Mouse (Mus musculus) layer of hippocampus, adult 9-10 months (tissue): Measurements from ENCODE around the gene Sorcs3.

ENCODE experiments used
- DNase-seq: peaks from one replicate; pipeline ENCODE4 v3.0.0; 2022; ENCODE audit warnings: low spot score

Sorcs3 gene

DNA sequence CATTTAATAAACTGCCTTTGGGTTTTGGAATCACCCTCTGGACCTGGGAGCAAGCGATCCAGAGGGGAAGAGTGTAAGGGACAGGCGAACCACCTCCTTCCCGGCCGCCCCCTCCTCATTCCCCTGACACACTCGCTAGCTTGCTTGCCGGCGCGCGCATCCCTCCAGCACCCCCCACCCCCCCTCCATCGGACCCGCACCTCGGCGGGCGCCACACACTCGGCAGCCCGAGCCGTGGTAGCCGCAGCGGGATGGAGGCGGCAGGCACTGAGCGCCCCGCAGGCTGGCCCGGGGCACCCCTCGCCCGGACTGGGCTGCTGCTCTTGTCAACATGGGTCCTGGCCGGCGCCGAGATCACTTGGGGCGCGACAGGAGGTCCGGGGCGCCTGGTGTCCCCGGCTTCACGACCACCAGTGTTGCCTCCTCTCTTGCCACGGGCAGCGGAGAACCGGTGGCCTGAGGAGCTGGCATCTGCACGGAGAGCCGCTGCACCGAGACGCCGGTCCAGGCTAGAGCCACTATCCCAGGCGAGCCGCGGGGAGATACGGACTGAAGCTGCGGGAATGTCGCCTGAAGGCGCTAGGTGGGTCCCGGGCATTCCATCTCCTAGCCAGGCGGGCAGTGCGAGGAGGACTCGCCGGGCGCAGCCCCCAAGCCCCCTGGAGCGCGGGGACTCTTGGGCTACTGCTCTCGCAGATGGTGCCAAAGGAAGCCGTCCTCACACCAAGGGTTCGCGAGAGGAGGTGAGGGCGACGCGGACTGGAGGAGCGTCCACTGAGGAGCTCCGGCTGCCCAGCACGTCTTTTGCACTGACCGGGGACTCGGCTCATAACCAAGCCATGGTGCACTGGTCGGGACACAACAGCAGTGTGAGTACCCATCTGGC, at the start of gene Sorcs3:
TSS of gene Sorcs3 (plus strand) at position 97 of the 886 bp plus-strand sequence.
- no peak for DNase-seq

DNA sequence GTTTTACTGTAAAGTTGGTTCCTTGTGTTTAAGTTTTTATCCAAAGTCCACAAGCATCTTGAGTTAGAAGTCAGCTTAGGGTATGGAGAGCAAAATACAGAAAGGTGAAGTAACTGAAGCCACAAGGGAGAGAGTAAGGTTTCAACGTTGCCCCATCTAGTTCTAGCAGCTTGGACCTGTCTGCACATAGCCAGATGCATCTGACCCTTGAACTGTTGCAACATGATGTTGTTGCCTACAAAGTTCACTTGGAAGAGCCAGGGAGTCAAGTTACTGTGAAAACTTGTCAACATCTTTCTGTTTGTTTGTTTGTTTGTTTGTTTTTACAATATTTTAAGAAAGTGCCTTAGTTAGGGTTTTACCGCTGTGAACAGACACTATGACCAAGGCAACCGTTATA, 40.5 kb upstream of the Sorcs3 start:
- no peak for DNase-seq

DNA sequence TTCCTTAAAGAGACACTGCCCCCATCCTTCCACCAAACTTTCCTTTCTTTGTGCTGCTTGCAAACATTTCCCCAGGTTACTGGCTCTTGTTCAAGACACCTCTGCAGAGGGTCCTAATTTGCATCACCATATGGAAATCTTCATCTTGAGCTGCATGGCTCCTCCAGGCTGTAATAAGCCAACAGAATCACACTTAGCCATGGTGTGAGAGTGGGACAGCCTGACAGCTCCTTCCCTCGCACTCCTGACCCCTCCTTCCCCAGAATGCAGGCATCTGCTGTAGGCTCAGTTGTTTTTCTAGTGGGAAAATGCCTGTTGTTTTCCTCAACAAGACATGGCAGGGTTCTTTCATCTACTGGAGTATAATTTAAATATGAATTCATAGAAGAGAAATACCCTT, 38.7 kb upstream of the Sorcs3 start:
- DNase-seq = no peak

DNA sequence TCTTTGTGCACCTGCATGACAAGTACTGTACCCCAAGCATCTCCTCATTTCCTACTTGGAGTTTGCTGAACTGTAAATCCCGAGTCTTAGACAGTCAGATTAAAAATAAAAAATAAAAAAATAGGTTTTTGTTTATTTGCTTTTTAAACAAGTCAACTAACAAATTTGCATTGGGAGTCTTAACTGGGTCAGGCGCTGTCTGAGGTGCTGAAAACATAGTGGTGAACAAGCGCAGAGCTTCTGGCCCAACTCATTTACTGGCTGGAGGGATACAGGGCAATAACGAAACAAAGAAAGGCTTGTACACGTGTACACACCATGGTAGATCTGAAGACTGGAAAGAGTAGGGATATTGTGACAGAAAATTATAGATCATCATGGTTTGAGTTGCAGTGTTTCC, 37.5 kb upstream of the Sorcs3 start:
- DNase-seq = no peak

DNA sequence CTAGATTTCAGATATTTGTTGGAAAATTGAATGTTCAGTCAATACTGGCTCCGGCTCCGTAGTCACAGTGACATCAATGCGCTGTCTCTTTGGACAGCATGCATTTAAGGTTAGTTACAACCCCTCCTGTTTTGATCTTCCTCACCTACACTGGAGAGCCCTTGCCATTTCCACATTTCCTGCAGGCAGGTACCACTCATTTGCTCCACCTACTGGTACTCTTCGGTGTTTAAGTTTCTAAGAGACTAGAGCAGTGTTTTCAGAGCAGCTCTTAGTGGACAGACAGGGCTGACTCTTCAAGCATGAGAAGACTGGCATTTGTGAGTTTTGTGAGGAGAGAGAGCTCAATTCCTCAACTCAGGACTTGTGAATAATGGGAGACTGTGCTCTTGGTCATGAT, 31.1 kb upstream of the Sorcs3 start:
- DNase-seq = no peak

DNA sequence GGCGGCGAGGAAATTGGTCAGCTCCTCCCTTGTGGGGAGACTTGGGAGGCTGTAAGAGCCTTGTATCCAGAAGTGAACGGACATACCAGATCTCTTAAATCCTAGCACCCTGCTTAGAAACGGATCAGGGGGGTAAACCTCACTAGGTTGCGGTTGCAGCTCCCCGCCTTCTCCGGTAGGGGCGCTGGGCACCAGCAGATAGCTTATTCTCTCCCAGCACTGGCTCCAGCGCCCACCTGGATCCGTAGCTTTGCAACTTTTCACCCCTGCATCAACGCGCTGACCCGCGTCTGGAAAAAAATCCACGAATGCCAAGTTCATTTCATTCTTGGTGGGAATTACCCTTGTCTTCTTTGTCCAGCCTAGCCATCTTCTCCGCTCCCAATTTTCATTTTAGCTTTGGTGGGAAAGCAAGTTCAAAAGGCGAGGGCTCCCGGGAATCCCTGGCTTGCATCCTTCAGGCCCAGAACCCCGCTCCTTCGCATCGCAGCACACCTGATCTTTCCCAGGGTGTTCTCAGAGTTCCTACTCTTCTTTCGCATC, 1.8 kb upstream of the Sorcs3 start:
- DNase-seq = peak; percentile 65

DNA sequence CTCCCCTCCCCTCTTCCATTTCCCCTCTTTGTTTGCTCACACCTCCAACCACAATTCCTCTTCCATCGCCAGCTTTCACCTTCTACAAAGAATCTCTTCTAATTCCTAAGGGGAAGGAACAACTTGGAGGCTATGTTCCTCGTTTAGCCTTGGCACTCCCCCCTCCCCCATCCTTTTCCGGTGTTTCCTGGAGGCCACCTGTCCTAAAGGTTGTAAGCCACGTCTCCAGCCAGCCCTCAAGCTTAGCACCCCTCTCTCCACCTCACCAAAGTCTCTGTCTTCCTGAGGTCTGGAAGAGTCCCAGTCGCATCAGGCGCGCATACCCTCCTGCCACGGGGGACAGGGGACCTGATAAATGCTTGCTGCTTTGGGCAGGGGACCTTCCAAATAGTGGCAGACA, 1.3 kb upstream of the Sorcs3 start:
- DNase-seq = no peak

DNA sequence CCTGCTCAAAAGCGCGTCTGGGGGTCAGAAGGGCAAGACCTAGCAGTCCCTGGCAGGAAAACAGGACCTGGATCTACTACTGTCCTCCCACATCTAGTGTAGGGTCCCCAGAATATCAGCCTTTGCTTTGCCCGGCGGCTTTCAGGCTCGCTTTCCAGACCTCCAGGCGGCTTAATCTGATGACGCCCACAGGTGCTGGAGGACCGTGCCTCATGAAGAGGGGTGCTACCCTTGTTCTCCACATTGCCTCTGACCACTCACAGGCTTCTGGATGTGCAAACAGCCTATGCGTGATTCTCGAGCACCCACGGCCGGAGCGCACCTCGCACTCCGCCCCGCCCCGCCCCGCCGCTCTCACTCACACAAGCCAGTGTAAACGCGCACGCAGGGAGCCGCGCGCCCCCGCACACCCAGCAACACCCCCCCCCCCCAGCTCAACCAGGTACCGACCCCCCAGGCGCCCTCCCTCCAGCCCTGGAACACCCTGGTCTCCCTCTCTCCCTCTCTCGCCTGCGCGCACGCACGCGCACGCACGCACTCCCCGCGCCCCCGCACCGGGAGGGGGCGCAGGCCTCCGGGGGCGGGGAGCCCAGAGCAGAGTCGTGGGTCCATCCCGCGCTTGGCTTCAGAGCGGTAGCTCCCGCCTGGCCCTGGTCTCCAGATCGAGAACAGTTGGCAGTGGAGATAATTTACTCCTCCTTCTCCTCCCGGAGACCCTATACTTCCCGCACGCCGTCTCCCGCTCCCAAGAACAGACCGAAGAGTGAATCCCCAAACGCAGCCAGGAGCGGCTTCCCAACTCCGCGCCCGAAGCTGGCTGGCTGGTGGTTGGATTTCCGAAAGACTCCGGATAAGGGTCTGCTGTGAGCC, 698 bp upstream of the Sorcs3 start:
- DNase-seq = no peak

DNA sequence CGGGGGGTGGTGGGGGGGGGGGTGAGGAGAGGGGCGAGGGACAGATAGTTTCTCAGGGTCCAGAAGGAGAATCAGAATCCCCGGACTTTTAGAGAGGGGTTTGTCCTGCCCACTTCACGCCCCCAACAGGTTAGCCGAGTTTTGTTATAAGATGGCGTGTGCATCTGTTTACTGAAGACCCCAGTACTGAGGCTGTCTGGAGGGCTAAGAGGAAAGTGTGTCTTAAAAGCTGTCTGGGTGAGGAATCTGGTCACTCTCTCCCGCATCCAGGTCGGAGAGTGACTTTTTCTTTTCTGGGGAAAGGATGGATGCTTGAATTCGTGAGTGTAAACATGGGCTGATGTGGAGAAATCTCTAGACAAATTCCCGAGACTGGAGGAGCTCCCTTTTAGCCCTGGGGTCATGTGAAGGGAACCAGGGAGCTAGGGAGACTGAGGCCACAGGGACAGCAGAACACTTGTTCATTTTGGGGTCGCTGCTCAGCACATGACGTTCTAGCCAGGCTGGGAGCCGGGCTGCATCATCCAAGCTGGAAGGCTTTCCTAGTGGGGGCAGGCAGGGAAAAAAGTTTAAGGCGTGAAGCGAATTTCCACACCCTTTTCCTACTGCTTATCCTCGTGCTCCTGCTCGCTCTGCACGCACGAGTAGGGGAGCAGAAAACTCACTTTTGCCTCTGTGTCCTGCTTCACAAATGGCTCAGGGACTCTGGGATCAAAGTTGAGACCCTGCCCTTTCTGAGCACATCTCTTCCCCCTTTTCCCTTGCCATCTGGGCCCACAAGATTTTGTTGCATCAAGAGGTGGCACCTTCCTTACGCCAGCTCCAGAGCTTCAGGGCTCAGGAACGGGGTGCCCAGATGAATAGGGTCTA, 1.3 kb downstream of the Sorcs3 start:
- no peak for DNase-seq

DNA sequence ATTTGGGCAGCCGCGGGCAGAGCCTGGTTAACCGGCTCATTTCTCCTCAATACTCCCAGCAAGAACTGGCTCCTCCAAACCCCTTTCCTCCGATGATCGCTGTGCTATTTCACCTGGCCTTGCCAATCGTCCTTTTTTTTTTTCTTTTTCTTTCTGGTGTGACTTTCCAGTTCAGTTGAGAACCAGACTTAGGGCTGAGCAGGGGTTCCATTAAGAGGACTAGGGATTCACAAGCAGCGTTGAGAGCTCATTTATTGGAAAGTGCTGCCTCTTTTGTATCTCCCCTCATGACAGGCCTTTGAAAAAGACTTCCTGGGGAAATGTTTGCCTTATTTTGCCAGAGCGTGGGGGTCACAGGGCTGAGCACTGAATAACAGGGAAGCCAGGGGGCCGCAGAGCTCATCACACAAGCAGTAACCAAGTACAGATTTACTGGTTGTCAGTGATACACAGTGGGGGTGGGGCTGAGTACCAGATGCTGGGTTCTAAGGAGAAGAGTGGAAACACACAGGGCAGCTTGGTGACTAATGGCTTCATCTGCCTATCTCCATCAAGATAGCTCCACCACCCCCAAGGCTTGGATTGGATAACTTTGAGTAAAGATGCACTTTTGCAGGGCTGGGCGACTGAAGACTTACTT, 2.0 kb downstream of the Sorcs3 start:
- DNase-seq = no peak

DNA sequence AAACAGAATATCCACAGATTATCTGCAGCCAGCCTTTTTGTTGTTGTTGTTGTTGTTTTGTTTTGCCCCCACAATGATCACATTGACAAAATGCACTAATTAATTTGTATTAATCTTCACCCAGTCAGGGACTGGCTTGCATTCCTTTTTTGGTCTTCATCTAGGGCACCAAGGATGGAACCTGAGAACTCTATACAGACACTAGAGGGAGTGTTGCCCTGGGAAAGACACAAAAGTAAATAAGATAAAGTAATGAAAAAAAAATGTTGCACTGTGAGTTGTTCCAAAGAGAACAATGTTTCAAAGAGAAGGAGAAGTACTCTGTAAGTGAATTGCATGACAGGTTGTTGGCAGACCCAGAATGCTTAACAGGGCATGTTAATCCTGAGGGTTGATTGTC, 9.6 kb downstream of the Sorcs3 start:
- no peak for DNase-seq

DNA sequence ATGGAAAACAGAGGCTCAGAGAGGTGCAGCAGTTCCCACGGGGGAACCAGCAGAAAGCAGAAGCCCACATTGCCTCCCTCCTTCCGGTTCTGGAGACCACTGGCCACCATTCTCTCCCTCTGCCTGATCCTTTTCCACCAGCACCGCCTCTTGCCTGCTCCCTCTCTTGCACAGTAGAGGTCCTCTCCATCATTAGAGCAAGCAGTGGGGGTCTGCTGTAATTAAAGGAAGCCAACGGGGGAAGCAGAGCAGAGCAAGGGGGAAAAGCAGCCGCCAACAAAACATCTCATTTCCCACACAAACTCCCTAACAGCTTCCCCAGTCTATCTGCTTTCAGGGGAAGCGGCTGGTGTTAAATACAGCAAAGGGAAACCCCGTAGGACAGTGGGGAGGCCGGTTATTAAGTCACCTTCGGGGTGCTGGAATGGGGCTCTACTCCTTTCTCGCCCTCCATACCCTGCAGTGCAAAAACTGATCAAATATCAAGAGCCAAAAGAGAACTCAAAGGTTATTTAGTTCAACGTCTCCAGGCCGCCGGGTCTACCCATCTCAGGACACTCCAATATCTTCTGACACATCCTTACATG, 32.1 kb downstream of the Sorcs3 start:
- no peak for DNase-seq

DNA sequence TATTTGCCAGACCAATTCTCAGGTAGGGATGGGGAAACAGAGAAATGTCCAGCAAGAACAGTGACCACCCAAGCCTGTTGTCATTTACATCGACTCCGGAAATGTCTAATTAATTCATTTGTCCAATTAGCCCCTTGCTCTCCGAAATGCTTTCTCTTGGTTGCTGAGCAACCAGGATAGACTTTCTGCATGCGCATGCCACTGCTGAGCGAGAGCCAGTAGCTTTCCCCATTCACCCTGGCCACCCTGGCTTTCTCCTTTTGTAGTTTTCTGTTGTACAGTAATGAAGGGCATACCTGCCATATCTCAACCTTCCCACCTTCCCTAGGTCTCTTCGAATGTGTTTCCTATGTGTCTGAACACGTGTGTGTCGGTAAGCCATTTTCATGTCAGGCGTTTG, 32.6 kb downstream of the Sorcs3 start:
- no peak for DNase-seq

DNA sequence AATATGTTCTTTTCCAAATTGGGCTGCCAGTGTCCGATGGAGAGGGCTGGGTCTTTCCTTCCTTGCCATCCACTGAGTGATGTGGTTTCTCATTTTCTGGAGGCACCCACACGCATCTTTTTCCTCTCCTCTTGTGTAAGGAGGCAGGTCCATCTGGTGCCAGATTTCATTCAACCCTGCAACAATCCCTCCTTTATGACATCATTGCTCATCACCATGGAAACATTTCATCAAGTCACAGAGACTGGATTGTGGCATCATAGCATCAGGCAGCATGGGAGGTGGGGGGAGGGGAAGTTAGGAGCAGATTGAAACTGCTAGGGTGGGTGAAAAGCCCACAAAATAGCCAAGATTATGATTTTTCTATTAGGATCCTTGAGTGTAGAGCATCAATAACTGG, 35.1 kb downstream of the Sorcs3 start:
- peak; percentile 55 for DNase-seq

DNA sequence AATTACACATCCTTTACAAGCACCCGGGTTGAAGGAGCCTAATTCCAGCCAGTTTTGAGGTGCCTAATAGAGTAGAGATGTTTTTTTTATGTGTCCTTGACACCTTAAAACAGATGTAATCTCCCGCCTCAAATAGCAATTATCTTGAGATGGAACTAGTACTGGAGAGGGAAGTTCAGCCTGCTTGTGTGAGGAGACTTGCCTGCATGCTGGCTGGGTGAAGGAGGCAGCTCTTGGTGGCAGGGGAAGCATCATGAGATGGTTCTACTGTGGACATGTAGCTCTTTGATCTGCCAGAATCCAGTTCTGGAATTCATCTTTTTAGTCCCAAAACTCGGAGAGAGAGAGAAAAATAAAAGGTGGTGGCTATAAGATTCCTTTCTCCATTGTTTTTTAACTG, 38.2 kb downstream of the Sorcs3 start:
- no peak for DNase-seq

DNA sequence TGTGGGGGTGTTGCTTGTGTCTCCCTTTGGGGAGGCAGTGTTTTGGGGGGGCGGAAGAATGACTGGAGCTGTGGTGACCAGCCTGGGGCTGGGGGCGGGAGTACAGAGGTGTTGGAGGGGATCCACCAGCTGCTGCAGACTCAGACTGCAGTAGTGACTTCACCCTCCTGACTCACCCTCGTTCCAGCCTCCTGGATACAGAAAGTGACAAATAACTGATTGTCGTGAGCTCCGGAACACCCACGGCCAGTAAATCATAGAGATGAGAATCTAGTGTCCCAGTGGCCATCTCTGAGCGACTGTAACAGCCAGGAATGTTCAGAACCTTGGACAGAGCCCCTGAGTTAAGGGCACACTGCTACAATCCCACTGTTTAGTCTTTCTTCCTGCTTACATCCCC, 53.4 kb downstream of the Sorcs3 start:
- DNase-seq = no peak

DNA sequence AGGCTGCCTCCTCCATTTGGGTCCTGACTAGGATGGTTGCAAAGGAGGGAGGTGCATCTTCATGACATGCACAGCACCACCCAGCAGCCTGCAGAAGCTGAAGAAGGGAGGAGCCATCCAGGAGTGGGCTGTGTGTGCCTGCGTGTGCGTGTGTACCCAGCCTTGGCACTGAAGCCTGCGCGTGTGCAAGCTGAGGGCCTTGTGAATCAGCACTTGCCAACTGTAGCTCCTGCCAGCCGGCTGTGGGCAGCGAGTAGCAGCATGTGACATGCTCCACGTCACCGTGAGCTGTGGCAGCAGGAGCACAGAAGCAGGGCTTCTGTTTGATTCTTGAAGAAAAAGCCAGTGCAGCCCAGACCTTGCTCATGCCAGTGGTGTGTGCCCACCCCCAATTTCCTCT, 54.8 kb downstream of the Sorcs3 start:
- peak; percentile 53 for DNase-seq

DNA sequence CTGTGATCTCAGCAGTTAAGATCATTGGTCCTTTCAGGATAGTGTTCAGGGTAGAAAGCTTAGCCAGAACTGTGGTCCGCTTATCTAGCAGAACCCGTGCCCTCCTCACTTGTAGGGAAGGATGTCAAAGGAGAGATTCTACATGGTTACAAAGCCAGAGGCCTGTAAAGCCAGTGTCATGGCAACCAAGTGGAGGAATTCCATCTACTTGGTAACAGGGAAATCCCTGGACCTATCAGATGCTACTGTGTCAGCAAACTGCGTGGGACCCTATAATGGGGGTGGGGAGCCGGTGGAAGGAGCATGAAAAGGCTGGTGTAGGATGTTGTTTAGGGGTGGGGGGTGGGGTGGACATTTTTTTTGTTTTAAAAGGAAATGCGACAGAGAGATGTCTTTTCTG, 57.9 kb downstream of the Sorcs3 start:
- no peak for DNase-seq

DNA sequence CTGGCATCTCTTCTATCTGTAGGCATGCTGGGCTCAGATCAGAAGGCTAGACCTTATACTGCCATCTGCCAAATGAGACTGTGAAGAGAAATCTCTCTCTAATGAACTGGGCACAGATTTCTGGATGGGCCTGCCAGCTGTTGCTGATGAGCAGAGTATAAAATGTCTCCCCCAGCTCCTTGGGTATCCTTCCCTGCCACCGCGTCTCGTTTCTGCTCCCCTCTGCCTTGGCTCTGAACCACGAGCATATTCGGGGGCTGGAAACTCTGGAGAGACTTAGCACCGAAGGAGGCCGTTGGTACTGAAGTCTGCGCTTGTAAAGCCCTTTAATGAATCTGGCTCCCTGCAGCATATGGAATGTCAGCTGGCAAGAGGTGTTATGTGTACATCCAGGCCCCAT, 74.4 kb downstream of the Sorcs3 start:
- no peak for DNase-seq

DNA sequence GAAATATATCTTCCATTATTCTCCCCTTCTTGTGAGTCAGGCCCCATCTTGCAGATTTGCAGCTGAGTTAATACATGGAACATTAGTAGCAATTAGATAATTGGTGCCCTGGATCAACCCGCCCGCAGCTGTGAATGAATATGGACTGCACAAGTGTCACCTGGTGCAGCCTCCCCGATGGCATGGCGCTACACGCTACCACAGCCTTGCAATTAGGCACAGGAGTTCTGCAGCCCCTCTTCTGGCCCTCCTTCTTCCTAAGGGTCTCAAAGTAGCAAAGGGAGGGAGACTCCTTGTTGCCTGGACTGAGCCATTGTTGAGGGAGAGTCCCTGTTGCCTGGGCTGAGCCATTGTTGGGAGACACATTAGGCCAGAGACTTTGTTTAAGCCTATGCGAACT, 76.4 kb downstream of the Sorcs3 start:
- no peak for DNase-seq

DNA sequence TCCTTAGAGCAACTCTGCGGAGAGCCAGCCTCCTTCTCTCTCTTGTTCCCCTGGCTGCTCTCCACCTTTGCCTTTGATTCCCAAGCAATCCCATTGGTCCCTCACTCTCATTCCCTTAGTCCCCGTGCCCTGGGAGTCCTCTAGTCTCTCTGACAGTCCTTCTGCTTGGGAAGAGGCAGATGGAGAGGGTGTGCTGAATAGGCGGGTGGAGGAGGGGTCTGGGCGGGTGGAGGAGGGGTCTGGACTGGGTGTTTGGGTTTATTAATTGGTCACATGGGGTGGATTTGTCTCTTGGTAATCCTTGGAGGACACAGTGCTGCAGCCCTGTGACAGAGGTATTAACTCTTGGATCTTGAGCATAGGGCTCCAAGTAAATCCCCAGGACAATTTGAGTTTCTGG, 77.4 kb downstream of the Sorcs3 start:
- DNase-seq = no peak
